Mouse (Mus musculus) kidney, adult 9 months (tissue): ENCODE data around the gene Ubr4.
"Not testable (repeated sequence)": the region's sequence is repeated elsewhere in the genome, so short reads cannot be mapped to it uniquely, and the experiment has no call there.

Source experiments
- DNase-seq: peaks from one replicate; pipeline ENCODE4 v3.0.0; 2022

Gene Ubr4

GRCm38 (mm10) chr4:139488325-139488724, 135.9 kb downstream of the Ubr4 start:
- no peak for DNase-seq

DNA sequence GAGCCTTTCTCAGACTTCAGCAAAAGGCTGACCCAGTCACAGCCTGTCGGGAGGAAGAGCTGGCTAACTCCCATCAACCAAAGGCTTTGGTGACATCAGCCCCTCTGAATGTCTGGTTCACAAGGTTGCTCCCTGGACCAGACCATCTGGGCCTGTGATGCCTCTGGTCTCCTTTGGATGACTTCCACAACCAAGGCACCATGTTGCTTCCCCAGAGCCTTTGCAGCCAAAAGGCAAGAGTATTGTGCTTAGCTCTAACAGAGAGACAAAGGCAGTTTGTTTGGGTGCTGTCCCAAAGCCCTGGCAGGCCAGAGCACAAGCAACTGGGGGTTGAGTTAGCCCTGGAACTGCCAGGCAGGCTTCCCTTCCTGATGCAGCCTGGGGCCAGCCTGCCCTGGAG, 137.5 kb downstream of the Ubr4 start:
- DNase-seq: no peak

GRCm38 (mm10) chr4:139490413-139491055, 138.1 kb downstream of the Ubr4 start:
- no peak for DNase-seq

GRCm38 (mm10) chr4:139491541-139492170, 139.2 kb downstream of the Ubr4 start:
- no peak for DNase-seq

DNA sequence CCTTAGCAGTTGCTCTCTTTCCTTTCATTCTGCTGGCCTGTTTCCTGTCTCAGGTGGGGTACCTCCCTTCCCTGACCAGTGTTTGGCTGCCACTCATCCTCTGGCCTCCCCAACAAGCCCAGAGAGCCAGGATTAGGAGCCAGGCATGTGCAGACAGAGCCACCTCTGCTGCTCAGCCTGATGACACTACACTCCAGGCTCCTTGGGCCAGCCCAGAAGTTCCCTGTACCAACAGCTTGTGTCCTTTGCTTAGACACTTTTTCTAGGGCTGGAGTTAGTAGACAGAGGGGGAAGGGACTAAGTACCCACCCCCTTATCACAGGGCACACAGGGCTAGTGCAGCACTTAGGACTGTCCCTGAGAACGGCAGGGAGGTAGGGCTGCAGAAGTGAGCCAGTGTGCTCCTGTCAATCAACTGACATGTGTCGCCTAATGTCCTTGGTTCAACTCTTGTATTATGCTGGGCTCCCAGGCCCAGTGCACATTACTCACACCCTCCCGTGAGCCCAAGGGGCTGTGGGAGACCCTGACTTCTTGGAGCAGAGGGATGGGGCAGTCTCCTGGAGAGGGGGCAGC, 139.9 kb downstream of the Ubr4 start:
- no peak for DNase-seq

GRCm38 (mm10) chr4:139493227-139494025, 141.0 kb downstream of the Ubr4 start:
- peak; percentile 50 for DNase-seq

GRCm38 (mm10) chr4:139500814-139501213, 148.4 kb downstream of the Ubr4 start:
- DNase-seq: no peak

DNA sequence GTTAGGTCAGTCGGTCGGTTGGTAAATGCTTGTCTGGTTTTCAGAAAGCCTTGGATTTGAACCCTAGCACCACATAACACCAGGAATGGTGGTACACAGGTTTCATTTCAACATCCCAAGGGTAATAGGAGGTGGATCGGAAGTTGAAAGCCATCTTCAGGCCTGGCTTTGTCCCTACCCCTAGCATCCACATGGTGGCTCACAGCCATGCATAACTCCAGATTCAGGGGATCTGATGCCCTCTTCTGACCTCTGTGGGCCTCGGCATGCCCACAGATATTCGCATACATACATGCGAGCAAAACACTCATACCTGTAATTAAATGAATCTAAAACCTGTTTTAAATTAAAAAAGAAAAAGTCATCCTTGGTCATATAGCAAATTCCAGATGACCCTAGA, 149.3 kb downstream of the Ubr4 start:
- no peak for DNase-seq

DNA sequence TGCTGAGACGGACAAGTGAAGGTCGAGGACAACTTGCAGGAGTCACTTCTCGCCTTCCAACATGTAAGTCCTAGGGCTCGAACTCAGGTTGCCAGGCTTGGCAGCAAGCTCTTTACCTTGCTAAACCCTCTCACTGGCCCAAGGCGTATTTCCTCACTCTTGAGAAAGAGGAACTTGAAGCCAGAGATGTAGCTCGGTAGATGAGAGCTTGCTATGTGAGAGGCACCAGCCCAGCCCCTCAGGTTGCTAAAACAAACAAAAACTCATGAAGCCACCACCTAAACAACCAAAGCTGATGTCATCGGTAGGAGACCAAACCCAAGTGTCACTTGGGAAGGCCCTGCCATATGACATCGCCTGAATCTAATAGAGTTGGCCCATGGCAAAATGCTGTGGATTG, 151.5 kb downstream of the Ubr4 start:
- no peak for DNase-seq

DNA sequence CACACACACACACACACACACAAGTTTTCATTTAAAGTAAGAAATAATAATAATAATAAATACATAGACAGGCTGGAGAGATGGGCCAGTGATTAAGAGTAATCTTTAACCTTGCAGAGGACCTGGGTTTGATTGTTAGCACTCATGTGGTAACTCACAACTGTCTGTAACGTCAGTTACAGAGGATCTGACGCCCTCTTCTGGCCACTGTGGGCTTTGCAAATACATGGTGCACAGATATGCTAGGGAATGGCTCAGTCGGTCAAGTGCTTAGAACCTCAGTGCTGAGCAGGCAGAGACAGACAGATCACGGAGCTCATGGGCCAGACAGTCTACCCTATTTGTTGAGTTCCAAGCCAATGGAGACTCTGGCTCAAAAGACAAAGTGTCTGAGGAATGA, 153.3 kb downstream of the Ubr4 start:
- DNase-seq: no peak

- DNase-seq: no peak
Measured at GRCm38 (mm10) chr4:139506727-139507126, 154.3 kb downstream of the Ubr4 start.

DNA sequence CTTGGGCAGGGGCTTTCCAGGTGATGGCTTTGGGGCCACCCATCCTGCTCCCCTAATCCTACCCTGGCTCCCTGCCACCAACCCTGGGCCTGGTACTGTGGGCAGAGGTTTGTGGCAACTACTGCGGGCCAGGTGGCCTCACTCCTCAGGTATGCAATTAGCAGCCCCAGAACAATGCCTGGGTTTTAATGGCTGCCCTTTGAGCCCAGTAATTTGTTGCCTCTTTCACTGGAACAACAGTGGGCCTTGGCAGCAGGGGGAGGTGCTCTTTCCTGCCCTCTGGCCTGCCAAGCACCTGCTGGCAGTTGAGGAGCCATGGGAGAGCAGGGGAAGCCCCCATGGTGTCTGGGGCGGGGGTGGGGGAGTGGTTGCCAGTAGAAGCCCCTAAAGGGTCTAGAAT, 156.7 kb downstream of the Ubr4 start:
- no peak for DNase-seq

DNA sequence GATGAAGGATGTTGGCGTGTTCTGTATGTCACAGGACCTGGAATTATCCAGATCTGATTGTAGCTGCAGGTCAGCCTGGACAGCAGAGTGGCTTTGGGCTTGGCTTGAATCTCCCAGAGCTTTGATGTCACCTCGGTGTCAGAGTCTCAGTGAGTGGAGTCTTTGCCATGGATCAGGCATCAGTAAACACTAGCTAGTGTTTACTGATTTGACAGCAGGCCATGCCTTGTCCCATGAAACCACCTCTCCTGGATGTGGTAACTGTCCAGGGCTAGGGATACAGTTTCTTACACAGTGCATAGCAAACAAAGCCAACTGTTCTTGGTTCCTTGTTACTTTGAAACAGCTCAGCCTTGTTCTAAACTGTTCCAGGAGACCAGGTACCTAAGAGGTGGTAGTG, 159.1 kb downstream of the Ubr4 start:
- DNase-seq: no peak

DNA sequence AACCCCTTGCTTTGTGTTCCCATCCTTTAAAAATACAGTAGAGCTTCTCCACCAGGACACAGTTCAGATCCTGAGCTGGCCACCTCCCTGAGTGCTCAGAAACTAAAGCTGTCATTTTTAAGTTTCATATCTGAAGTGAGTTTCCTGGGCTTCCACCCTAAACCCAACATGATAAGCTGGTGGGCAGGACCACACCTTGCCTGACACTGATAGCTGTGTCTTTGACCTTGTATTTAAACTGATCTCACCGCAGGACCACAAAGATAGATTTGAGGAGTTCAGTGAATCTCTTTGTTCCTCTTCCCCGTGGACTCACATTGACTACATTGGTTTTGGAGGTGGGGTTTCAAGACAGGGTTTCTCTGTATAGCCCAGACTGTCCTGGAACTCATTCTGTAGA, 160.6 kb downstream of the Ubr4 start:
- no peak for DNase-seq

DNA sequence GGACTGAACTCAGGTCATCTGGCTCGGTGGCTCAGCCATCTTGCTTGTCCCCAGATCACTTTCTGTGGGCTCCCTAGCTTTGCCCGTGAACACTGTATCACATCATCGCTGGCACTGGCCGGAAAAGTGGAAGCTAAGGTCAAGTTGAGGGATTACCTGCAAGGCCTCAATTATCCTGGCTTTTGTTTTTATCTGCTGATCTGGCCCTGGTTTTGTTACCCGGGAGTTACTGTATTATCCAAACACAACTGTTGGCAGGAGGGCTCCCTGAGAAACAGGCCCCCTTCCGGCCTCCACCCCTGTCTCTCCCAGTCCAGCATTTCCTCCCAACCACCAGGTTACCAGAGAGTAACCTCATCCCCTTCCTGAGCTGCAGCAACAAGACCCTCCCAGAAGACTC, 166.8 kb downstream of the Ubr4 start:
- DNase-seq: no peak

- DNase-seq: no peak
Measured at GRCm38 (mm10) chr4:139521926-139522325, 169.5 kb downstream of the Ubr4 start.

- DNase-seq: no peak
Measured at GRCm38 (mm10) chr4:139526475-139526874, 174.1 kb downstream of the Ubr4 start.

DNA sequence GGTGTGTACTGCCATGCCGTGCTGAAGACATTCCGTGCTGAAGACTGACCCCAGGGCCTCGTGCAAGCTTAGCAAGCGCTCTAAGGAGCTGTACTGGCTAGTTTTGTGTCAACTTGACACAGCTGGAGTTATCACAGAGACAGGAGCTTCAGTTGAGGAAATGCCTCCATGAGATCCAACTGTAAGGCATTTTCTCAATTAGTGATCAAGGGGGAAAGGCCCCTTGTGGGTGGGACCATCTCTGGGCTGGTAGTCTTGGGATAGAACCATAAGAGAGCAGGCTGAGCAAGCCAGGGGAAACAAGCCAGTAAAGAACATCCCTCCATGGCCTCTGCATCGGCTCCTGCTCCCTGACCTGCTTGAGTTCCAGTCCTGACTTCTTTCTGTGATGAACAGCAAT, 177.8 kb downstream of the Ubr4 start, which contains the start of gene Iffo2:
Iffo2 (plus strand) TSS at position 301 of the 400 bp plus-strand sequence.
- not testable (repeated sequence) for DNase-seq

- DNase-seq: peak; percentile 38
Measured at GRCm38 (mm10) chr4:139532081-139532480, 179.7 kb downstream of the Ubr4 start.

GRCm38 (mm10) chr4:139535127-139535695, 182.8 kb downstream of the Ubr4 start:
- DNase-seq: peak; percentile 82

DNA sequence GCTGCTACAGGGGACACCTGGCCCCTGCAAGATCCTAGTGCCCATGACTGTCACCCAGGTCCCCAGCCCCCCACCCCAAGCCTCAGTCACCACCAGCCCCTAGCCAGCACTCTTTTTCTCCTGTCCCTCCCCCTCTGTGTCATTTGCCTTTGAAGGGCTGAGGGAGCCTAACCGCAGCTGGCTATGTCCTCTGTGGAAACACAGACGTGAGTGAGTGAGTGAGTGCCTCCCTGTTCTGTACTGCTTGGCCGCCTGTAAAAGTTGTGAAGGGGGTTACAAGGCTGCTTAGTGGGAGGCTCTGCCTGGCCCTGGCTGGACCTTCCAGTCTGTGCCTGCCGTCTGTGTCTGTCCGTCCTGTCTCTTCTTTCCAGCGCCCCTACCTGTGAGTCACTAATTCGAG, 183.3 kb downstream of the Ubr4 start:
- DNase-seq: no peak

GRCm38 (mm10) chr4:139536706-139537105, 184.3 kb downstream of the Ubr4 start:
- no peak for DNase-seq
